Mouse (Mus musculus): ENCODE data around the gene Eloa. TPM values are rescaled to one million over a fixed set of nuclear protein-coding genes. Genes with fewer than 3 reads are reported as not detected.

Eloa gene
- polyA plus RNA-seq, 1 experiment from 2014 or later, result 29.1 TPM

GRCm38 (mm10) chr4:136035078-136035477 lies 13.5 kb upstream of the Eloa start:
- Histone ChIP-seq H3K4me1 (replicated peaks; ENCODE audit: insufficient read depth, low read length) (no peaks in the 10 kb centered on the region), H3K4me3 (replicated peaks; ENCODE audit: low read depth, low read length) (no peak overlapping the region), H3K9ac (ENCODE audit: low read depth, low read length) (no peak overlapping the region), H3K27me3 (ENCODE audit: insufficient read depth, low read length) (no peaks in the 10 kb centered on the region), H3K27ac (no peak overlapping the region), H3K36me3 (ENCODE audit: insufficient read depth, low read length) (no peaks in the 10 kb centered on the region), H3K9me3 (replicated peaks; ENCODE audit: low read length) (no peaks in the 10 kb centered on the region), H3K4me2 (ENCODE audit: low read length) (no peak overlapping the region)
- ATAC-seq (replicated peaks; ENCODE audit: low FRiP score, low read depth) (no peak), DNase-seq (ENCODE audit: low spot score) (no peak)
- WGBS, result 65% methylated on average over 4 of the region's 4 CpGs
- no peak for TF ChIP-seq CTCF (IDR thresholded peaks at IDR 0.05; ENCODE audit: low read depth)

- no peak overlapping the region for H3K4me3 ChIP-seq (replicated peaks; ENCODE audit: low read depth, low read length)
- H3K27me3 ChIP-seq (ENCODE audit: insufficient read depth, low read length), result no peaks in the 10 kb centered on the region
- H3K9ac ChIP-seq (ENCODE audit: low read depth, low read length), result no peak overlapping the region
- no peak for DNase-seq (ENCODE audit: low spot score)
- H3K4me1 ChIP-seq (replicated peaks; ENCODE audit: insufficient read depth, low read length), result no peaks in the 10 kb centered on the region
- WGBS, result 73% methylated on average over 1 of the region's 1 CpGs
- ATAC-seq (replicated peaks; ENCODE audit: low FRiP score, low read depth), result no peak
- TF ChIP-seq CTCF (IDR thresholded peaks at IDR 0.05; ENCODE audit: low read depth), result no peak
- no peak overlapping the region for H3K27ac ChIP-seq
- H3K9me3 ChIP-seq (replicated peaks; ENCODE audit: low read length), result no peaks in the 10 kb centered on the region
- H3K4me2 ChIP-seq (ENCODE audit: low read length), result no peak overlapping the region
- H3K36me3 ChIP-seq (ENCODE audit: insufficient read depth, low read length), result no peaks in the 10 kb centered on the region
Measured at GRCm38 (mm10) chr4:136033231-136033630, 11.7 kb upstream of the Eloa start.

- no peak overlapping the region for H3K4me2 ChIP-seq (ENCODE audit: low read length)
- TF ChIP-seq CTCF (IDR thresholded peaks at IDR 0.05; ENCODE audit: low read depth), result no peak
- peak; percentile 35 for DNase-seq (ENCODE audit: low spot score)
- 10% methylated on average over 8 of the region's 8 CpGs for WGBS
- H3K27ac ChIP-seq, result peak overlapping the region; percentile 60
- no peak overlapping the region; the same call in 1 of the 2 replicates for H3K9ac ChIP-seq (ENCODE audit: low read depth, low read length)
- no peaks in the 10 kb centered on the region for H3K36me3 ChIP-seq (ENCODE audit: insufficient read depth, low read length)
- H3K4me3 ChIP-seq (replicated peaks; ENCODE audit: low read depth, low read length), result no peak overlapping the region
- peak; percentile 49; the same call in 1 of the 2 replicates for ATAC-seq (replicated peaks; ENCODE audit: low FRiP score, low read depth)
- H3K4me1 ChIP-seq (replicated peaks; ENCODE audit: insufficient read depth, low read length), result peaks cover 6% of the 10 kb centered on the region; the same call in 1 of the 2 replicates
- no peaks in the 10 kb centered on the region for H3K27me3 ChIP-seq (ENCODE audit: insufficient read depth, low read length)
- H3K9me3 ChIP-seq (replicated peaks; ENCODE audit: low read length), result no peaks in the 10 kb centered on the region
Measured at GRCm38 (mm10) chr4:136030968-136031909, 9.7 kb upstream of the Eloa start.

GRCm38 (mm10) chr4:136028689-136029088 lies 7.1 kb upstream of the Eloa start:
- DNase-seq (ENCODE audit: low spot score) (no peak), ATAC-seq (replicated peaks; ENCODE audit: low FRiP score, low read depth) (no peak)
- Histone ChIP-seq H3K36me3 (ENCODE audit: insufficient read depth, low read length) (no peaks in the 10 kb centered on the region), H3K27me3 (ENCODE audit: insufficient read depth, low read length) (no peaks in the 10 kb centered on the region), H3K4me2 (ENCODE audit: low read length) (no peak overlapping the region), H3K4me3 (replicated peaks; ENCODE audit: low read depth, low read length) (no peak overlapping the region), H3K9ac (ENCODE audit: low read depth, low read length) (no peak overlapping the region), H3K27ac (no peak overlapping the region), H3K4me1 (replicated peaks; ENCODE audit: insufficient read depth, low read length) (peaks cover 6% of the 10 kb centered on the region; the same call in 1 of the 2 replicates), H3K9me3 (replicated peaks; ENCODE audit: low read length) (no peaks in the 10 kb centered on the region)
- TF ChIP-seq CTCF (IDR thresholded peaks at IDR 0.05; ENCODE audit: low read depth), result no peak
- WGBS, result 60% methylated on average over 5 of the region's 5 CpGs

- ATAC-seq (replicated peaks; ENCODE audit: low FRiP score, low read depth), result no peak
- no peak overlapping the region for H3K4me3 ChIP-seq (replicated peaks; ENCODE audit: low read depth, low read length)
Measured at GRCm38 (mm10) chr4:136028132-136028564, 6.6 kb upstream of the Eloa start.

GRCm38 (mm10) chr4:136027416-136028131 lies 6.0 kb upstream of the Eloa start:
- 46% methylated on average over 8 of the region's 8 CpGs for WGBS
- ATAC-seq (replicated peaks; ENCODE audit: low FRiP score, low read depth) (no peak), DNase-seq (ENCODE audit: low spot score) (peak; percentile 12)
- no peak overlapping the region for H3K4me2 ChIP-seq (ENCODE audit: low read length)
- H3K4me3 ChIP-seq (replicated peaks; ENCODE audit: low read depth, low read length), result no peak overlapping the region
- H3K27me3 ChIP-seq (ENCODE audit: insufficient read depth, low read length), result no peaks in the 10 kb centered on the region
- peaks cover 6% of the 10 kb centered on the region; the same call in 1 of the 2 replicates for H3K4me1 ChIP-seq (replicated peaks; ENCODE audit: insufficient read depth, low read length)
- H3K36me3 ChIP-seq (ENCODE audit: insufficient read depth, low read length), result no peaks in the 10 kb centered on the region
- H3K9ac ChIP-seq (ENCODE audit: low read depth, low read length), result no peak overlapping the region
- TF ChIP-seq CTCF (IDR thresholded peaks at IDR 0.05; ENCODE audit: low read depth), result no peak
- no peaks in the 10 kb centered on the region for H3K9me3 ChIP-seq (replicated peaks; ENCODE audit: low read length)
- H3K27ac ChIP-seq, result peak overlapping the region; percentile 51; the same call in 1 of the 2 replicates

More at GRCm38 (mm10) chr4:136028132-136028564, 6.6 kb upstream of the Eloa start:
- no peak overlapping the region for H3K9ac ChIP-seq (ENCODE audit: low read depth, low read length)
- no peak for TF ChIP-seq CTCF (IDR thresholded peaks at IDR 0.05; ENCODE audit: low read depth)
- H3K9me3 ChIP-seq (replicated peaks; ENCODE audit: low read length), result no peaks in the 10 kb centered on the region
- H3K4me2 ChIP-seq (ENCODE audit: low read length), result no peak overlapping the region
- H3K36me3 ChIP-seq (ENCODE audit: insufficient read depth, low read length), result no peaks in the 10 kb centered on the region
- H3K27me3 ChIP-seq (ENCODE audit: insufficient read depth, low read length), result no peaks in the 10 kb centered on the region
- WGBS, result 82% methylated on average over 19 of the region's 19 CpGs
- no peak for DNase-seq (ENCODE audit: low spot score)
- H3K27ac ChIP-seq, result peak overlapping the region; percentile 51; the same call in 1 of the 2 replicates
- peaks cover 6% of the 10 kb centered on the region; the same call in 1 of the 2 replicates for H3K4me1 ChIP-seq (replicated peaks; ENCODE audit: insufficient read depth, low read length)
